Mouse (Mus musculus): ENCODE measurements around the gene Ppp1cc. TPM values are rescaled to one million over a fixed set of nuclear protein-coding genes. Genes with fewer than 3 reads are reported as not detected.
"Not testable (repeated sequence)": the region's sequence is repeated elsewhere in the genome, so short reads cannot be mapped to it uniquely, and the experiment has no call there.

Gene Ppp1cc
- polyA plus RNA-seq, 1 experiment from 2014 or later = 198 TPM

DNA sequence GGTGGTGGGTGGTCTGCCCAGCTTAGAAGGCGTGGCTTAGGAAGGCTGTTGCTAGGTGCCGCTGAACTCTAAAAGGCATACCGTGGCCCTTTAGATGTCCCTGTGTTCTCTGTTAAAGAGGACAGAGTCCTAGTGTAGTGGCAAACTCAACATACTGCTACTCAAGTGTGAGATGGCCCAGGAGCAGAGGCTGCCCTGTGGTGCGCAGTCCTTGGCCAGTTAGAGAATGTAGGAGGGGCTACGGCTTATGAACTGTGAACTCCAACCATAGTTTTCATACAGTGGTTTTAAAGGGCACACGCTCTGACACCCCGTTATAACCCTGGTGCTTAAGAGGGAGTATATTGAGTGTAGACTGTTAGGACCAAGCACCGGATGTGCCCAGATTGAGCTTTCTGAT lies 13.0 kb downstream of the Ppp1cc start:
- no peak overlapping the region for H3K27ac ChIP-seq
- H3K36me3 ChIP-seq = peaks cover 64% of the 10 kb centered on the region
- no peak overlapping the region for H3K4me2 ChIP-seq
- peaks cover 28% of the 10 kb centered on the region for H3K4me1 ChIP-seq (replicated peaks)
- no peak overlapping the region for H3K4me3 ChIP-seq
- 89% methylated on average over 8 of the region's 8 CpGs for WGBS
- no peak for ATAC-seq (replicated peaks; ENCODE audit: insufficient number of reproducible peaks, insufficient read depth, low FRiP score, low read depth)
- H3K9ac ChIP-seq = no peak overlapping the region
- H3K9me3 ChIP-seq (replicated peaks) = no peaks in the 10 kb centered on the region
- H3K27me3 ChIP-seq = no peaks in the 10 kb centered on the region

DNA sequence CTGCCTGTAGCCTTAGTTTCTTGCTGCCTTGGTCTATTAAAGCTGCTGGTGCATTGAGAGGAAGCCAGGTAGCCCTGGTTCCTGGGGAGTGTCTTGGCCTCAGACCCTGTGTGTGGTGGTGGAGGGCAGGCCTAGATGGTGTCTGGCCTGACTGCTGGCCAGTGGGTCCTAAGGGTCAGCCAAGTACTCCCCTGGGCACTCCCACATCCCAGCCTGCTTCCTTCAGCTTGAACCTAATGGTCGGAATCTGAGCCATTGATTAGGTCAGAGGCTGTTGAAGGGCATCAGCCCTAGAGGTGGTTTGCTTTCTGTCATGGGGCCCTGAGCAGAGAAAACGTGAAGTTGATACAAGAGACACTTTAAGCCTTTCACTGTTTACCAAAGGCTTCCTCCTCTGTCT lies 17.3 kb downstream of the Ppp1cc start:
- Histone ChIP-seq H3K4me2 (no peak overlapping the region), H3K4me1 (replicated peaks) (0 out of 2 replicates have a peak, but pooled peaks cover under 1% of the 10 kb centered on the region), H3K4me3 (no peak overlapping the region), H3K9me3 (replicated peaks) (no peaks in the 10 kb centered on the region), H3K36me3 (peaks cover 46% of the 10 kb centered on the region), H3K27ac (no peak overlapping the region), H3K9ac (no peak overlapping the region), H3K27me3 (no peaks in the 10 kb centered on the region)
- no peak for ATAC-seq (replicated peaks; ENCODE audit: insufficient number of reproducible peaks, insufficient read depth, low FRiP score, low read depth)
- WGBS = 48% methylated on average over 2 of the region's 2 CpGs

DNA sequence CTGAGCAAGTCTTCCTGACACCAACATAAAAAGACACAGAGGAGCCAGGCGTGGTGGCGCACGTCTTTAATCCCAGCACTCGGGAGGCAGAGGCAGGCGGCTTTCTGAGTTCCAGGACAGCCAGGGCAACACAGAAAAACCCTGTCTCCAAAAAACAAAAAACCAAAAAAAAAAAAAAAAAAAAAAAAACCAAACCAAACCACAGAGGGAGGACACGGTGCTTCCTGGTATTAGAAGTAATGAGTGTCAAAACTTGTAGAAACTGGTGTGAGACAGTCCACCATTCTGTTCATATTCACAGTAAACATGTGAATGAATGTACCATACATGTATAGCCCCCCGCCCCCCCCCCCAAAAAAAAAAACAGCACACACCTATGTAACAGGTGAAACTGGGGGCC lies 17.9 kb downstream of the Ppp1cc start:
- no peak overlapping the region for H3K9ac ChIP-seq
- H3K36me3 ChIP-seq = peaks cover 41% of the 10 kb centered on the region
- no peak overlapping the region for H3K27ac ChIP-seq
- no peak overlapping the region for H3K4me3 ChIP-seq
- H3K4me2 ChIP-seq = no peak overlapping the region
- ATAC-seq (replicated peaks; ENCODE audit: insufficient number of reproducible peaks, insufficient read depth, low FRiP score, low read depth) = no peak
- no peaks in the 10 kb centered on the region for H3K4me1 ChIP-seq (replicated peaks)
- no peaks in the 10 kb centered on the region for H3K9me3 ChIP-seq (replicated peaks)
- WGBS = 91% methylated on average over 7 of the region's 7 CpGs
- no peaks in the 10 kb centered on the region for H3K27me3 ChIP-seq

DNA sequence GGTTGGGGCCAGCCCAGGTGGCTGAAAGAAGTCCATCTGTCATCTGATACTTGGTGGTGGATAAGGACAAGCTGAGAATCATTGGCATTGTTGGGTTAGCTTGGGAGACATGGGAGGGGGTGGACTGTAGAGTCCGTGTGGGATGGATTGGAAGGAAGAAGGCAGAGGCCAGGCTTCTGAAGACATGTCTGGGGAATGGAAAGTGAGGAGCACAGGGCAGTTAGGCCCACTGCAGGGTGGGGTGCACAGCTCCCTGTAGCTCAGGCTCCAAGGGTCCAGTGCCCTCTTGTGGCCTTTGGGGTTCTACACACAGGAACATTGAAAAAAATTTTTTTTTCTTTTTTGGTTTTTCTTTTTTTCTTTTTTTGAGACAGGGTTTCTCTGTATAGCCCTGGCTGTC lies 18.3 kb downstream of the Ppp1cc start:
- Histone ChIP-seq H3K9me3 (replicated peaks) (no peaks in the 10 kb centered on the region), H3K4me2 (no peak overlapping the region), H3K4me1 (replicated peaks) (no peaks in the 10 kb centered on the region), H3K36me3 (peaks cover 36% of the 10 kb centered on the region), H3K27ac (no peak overlapping the region), H3K4me3 (no peak overlapping the region), H3K27me3 (no peaks in the 10 kb centered on the region), H3K9ac (no peak overlapping the region)
- 41% methylated on average over 1 of the region's 1 CpGs for WGBS
- ATAC-seq (replicated peaks; ENCODE audit: insufficient number of reproducible peaks, insufficient read depth, low FRiP score, low read depth) = peak; percentile 66; the same call in 1 of the 2 replicates

DNA sequence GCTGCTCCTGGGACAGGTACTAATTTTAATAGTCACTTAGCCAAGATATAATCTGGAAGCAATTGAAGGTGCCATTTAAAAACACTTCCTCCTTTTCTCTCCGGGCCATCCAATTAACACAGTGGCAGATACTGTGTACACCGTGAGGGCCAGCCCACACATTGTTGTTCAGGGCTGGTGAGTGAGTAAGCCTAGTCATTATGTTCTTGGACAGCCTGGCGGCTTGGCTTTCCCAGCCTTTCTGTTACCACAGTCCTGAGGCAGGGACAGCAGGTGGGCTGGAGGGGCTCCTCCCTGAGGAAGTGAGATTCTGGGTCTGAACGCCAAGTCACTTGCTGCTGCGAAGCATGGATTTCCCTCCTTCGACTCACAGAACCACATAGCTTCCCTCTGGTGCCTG lies 21.6 kb downstream of the Ppp1cc start:
- Histone ChIP-seq H3K4me2 (no peak overlapping the region), H3K9me3 (replicated peaks) (no peaks in the 10 kb centered on the region), H3K9ac (no peak overlapping the region), H3K27me3 (no peaks in the 10 kb centered on the region), H3K4me3 (no peak overlapping the region), H3K27ac (no peak overlapping the region), H3K4me1 (replicated peaks) (no peaks in the 10 kb centered on the region), H3K36me3 (peaks cover 13% of the 10 kb centered on the region)
- no peak for ATAC-seq (replicated peaks; ENCODE audit: insufficient number of reproducible peaks, insufficient read depth, low FRiP score, low read depth)
- 54% methylated on average over 6 of the region's 6 CpGs for WGBS

DNA sequence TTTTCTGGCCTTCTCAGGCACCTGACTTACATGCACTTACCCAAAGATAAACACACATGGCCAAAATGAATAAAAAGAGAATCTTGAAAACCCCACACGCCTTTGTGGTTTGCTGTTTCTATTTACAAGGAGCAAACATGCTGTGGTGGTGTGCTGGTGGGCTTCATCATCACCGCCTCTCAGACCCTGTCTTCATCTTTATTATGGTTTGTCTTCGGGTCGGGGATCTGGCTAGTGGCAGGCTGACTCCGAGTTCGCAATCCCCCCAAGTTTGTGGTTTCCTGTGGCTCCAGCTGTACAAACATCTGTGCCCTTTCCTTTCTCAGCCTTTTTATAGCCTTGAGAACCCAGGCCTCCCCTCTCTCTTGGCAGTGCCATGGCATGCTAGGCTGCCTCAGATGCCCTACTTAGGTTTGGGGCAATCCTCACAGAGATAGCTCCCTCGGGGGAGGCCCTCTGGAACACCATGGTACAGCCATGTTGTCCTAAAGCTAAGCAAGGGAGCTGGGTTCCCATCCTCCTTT lies 26.3 kb downstream of the Ppp1cc start:
- Histone ChIP-seq H3K4me2 (no peak overlapping the region), H3K36me3 (no peaks in the 10 kb centered on the region), H3K9me3 (replicated peaks) (no peaks in the 10 kb centered on the region), H3K9ac (no peak overlapping the region), H3K4me3 (no peak overlapping the region), H3K27ac (no peak overlapping the region), H3K27me3 (no peaks in the 10 kb centered on the region), H3K4me1 (replicated peaks) (no peaks in the 10 kb centered on the region)
- 76% methylated on average over 7 of the region's 7 CpGs for WGBS
- ATAC-seq (replicated peaks; ENCODE audit: insufficient number of reproducible peaks, insufficient read depth, low FRiP score, low read depth) = no peak

DNA sequence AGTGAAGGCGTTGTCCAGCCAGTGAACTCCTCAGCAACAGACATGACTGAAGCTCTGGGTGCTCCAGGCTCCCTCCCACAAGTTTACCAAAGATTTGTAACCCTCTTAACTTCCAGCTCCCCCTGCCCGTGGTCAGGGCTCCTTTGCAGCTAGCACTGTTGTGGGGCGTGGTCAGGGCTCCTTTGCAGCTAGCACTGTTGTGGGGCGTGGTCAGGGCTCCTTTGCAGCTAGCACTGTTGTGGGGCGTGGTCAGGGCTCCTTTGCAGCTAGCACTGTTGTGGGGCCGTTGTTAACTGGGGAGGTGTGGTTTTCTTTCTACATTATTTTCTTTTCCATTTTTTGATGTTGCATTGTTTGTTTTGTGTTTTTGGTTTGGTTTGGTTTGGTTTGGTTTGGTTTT lies 26.8 kb downstream of the Ppp1cc start:
- H3K4me3 ChIP-seq; H3K4me1 ChIP-seq (replicated peaks); H3K27me3 ChIP-seq; ATAC-seq (replicated peaks; ENCODE audit: insufficient number of reproducible peaks, insufficient read depth, low FRiP score, low read depth); H3K36me3 ChIP-seq; H3K4me2 ChIP-seq; H3K9ac ChIP-seq; H3K9me3 ChIP-seq (replicated peaks); H3K27ac ChIP-seq: not testable (repeated sequence)
- 86% methylated on average over 6 of the region's 6 CpGs for WGBS

DNA sequence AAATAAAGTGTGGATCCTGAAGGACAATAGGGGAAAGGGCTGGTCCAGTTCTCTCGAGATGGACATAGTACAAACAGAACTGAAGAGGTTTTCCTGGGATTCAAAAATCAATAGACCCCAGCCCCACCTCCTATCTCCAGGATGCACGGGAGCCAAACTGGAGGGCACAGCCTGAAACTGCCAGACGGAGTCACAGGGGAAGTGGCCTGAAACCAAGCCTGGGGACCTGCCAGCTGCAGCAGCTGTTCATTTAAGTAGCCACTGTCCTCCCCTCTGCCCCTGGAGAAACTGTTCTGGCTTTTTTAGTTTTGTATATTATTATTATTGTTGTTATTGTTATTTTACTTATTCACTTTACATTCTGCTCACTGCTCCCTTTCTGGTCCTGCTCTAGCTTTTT lies 31.0 kb downstream of the Ppp1cc start:
- ATAC-seq (replicated peaks; ENCODE audit: insufficient number of reproducible peaks, insufficient read depth, low FRiP score, low read depth) = no peak
- H3K9ac ChIP-seq = no peak overlapping the region
- H3K4me3 ChIP-seq = no peak overlapping the region
- H3K4me1 ChIP-seq (replicated peaks) = no peaks in the 10 kb centered on the region
- no peaks in the 10 kb centered on the region for H3K36me3 ChIP-seq
- H3K9me3 ChIP-seq (replicated peaks) = no peaks in the 10 kb centered on the region
- H3K27me3 ChIP-seq = no peaks in the 10 kb centered on the region
- H3K27ac ChIP-seq = no peak overlapping the region
- no peak overlapping the region for H3K4me2 ChIP-seq
- WGBS = 34% methylated on average over 3 of the region's 3 CpGs

DNA sequence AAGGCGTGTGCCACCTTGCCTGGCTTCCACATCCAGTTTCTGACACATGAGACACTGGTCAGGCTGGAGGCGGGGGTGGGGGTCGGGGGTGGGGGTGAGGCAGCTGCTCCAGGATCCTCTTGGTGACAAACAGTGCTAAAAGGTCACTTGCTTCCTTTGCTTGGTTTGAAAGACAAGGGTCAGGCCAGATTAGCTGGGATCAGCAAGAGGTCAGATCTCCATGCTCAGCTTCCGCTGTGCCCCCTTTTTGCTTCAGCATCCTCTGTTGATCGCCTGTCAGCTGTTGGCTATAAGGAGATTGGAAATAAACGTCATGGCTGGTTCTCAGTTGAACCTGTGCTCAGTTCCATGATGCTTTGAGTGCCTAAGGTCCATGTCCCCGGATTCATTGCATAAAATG lies 32.4 kb downstream of the Ppp1cc start:
- Histone ChIP-seq H3K9me3 (replicated peaks) (no peaks in the 10 kb centered on the region), H3K27me3 (no peaks in the 10 kb centered on the region), H3K4me3 (no peak overlapping the region), H3K36me3 (no peaks in the 10 kb centered on the region), H3K4me1 (replicated peaks) (no peaks in the 10 kb centered on the region), H3K4me2 (no peak overlapping the region), H3K27ac (no peak overlapping the region), H3K9ac (no peak overlapping the region)
- 56% methylated on average over 7 of the region's 7 CpGs for WGBS
- no peak for ATAC-seq (replicated peaks; ENCODE audit: insufficient number of reproducible peaks, insufficient read depth, low FRiP score, low read depth)

DNA sequence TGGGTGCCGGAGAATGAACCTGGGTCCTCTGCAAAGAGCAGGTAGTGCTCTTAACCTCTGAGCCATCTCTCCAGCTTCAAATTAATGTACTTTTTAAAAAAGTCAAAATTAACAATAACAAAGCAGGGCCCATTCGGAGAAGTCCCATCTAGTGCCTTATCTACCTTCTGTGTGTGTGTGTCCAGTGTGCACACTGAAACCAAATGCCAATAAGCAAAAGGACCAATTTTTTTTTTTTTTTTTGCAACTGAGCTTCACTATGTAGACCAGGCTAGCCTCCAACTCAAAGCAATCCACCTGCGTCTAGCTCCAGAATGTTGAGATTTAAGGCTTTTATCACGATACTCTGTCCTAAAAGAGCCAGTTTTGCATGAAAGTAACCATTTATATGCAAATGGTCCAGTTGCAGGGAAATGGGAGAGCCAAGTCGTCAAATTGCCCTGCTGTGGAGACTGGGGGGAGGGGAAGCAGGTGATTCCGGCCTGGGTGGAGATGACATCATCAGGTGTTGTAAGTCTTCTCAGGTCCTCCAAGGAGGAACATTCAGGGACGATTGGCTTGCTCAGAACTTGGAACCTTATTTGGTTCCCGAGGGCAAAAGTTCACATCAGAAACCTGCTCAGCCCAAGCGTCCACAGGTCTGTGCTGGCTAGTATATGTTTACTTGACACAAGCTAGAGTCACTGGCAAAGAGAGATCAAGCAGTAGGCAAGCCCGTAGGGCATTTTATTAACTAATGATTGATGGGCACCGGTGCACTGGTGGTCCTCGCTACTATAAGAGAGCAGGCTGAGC lies 33.4 kb downstream of the Ppp1cc start:
- Histone ChIP-seq H3K27me3 (no peaks in the 10 kb centered on the region), H3K4me2 (no peak overlapping the region), H3K4me3 (no peak overlapping the region), H3K27ac (no peak overlapping the region), H3K4me1 (replicated peaks) (no peaks in the 10 kb centered on the region), H3K9me3 (replicated peaks) (no peaks in the 10 kb centered on the region), H3K9ac (no peak overlapping the region), H3K36me3 (no peaks in the 10 kb centered on the region)
- no peak for ATAC-seq (replicated peaks; ENCODE audit: insufficient number of reproducible peaks, insufficient read depth, low FRiP score, low read depth)
- 74% methylated on average over 12 of the region's 12 CpGs for WGBS

DNA sequence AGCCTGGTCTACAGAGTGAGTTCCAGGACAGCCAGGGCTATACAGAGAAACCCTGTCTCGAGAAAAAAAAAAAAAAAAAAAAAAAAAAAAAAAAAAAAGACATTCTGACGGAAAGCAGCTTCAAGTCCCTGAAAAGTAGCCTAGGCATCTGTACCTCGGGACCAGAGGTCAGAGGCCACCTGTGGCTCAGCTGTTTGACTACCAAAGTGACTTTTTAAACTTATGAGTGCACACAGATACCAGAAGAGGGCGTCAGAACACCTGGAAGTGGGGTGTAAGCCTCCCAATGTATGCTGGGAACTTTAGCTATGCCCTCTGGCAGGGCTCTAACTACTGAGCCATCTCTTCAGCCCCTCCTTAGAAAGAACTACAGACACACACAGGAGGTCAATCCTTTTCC lies 34.3 kb downstream of the Ppp1cc start:
- Histone ChIP-seq H3K36me3 (no peaks in the 10 kb centered on the region), H3K9me3 (replicated peaks) (no peaks in the 10 kb centered on the region), H3K27me3 (no peaks in the 10 kb centered on the region), H3K9ac (no peak overlapping the region), H3K4me1 (replicated peaks) (no peaks in the 10 kb centered on the region), H3K4me2 (no peak overlapping the region), H3K27ac (no peak overlapping the region), H3K4me3 (no peak overlapping the region)
- 69% methylated on average over 4 of the region's 4 CpGs for WGBS
- no peak for ATAC-seq (replicated peaks; ENCODE audit: insufficient number of reproducible peaks, insufficient read depth, low FRiP score, low read depth)

DNA sequence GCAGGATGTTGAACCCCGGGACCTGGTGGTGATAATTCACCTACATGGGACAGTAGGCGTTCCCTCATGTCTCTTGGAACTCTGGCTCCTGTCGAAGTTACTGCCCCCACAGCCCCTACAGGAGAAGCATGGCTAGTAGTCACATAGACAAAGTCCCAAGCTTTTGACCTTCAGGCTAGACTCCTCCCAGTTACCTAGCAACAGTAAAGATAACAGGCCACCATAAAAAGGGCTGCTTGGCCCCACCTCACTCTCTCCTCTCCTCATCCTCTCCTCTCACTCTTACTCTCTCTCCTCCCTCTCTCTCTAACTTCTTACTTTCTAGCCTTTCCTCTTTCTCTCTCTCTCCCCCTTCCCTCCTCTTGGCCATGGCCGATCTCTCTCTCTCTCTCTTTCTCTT lies 42.8 kb downstream of the Ppp1cc start:
- no peaks in the 10 kb centered on the region for H3K9me3 ChIP-seq (replicated peaks)
- H3K36me3 ChIP-seq = no peaks in the 10 kb centered on the region
- H3K4me2 ChIP-seq = no peak overlapping the region
- no peak for ATAC-seq (replicated peaks; ENCODE audit: insufficient number of reproducible peaks, insufficient read depth, low FRiP score, low read depth)
- no peak overlapping the region for H3K4me3 ChIP-seq
- H3K9ac ChIP-seq = no peak overlapping the region
- no peaks in the 10 kb centered on the region for H3K4me1 ChIP-seq (replicated peaks)
- 87% methylated on average over 4 of the region's 4 CpGs for WGBS
- H3K27me3 ChIP-seq = no peaks in the 10 kb centered on the region
- H3K27ac ChIP-seq = no peak overlapping the region
